Mouse (Mus musculus) layer of hippocampus, adult 2 months (tissue): ENCODE measurements at regions not wholly inside any gene's neighbourhood (a gene's known extent, or its start where the extent isn't known, plus 50 kb on each side); places are given as distances from the start of the nearest gene placed in this dataset.
"Not testable (repeated sequence)": the region's sequence is repeated elsewhere in the genome, so short reads cannot be mapped to it uniquely, and the experiment has no call there.

Source experiments
- DNase-seq, 2 experiments: peaks; one replicate each; pipeline ENCODE4 v3.0.0; 2022; ENCODE audit warnings: low spot score in 2 of 2
- H3K27ac ChIP-seq: fragments of 200-600 bp; 2 replicates; pipeline ENCODE4 v1.8.1; 2022
- H3K4me3 ChIP-seq: fragments of 200-600 bp; 2 replicates; pipeline ENCODE4 v1.8.1; 2022; ENCODE audit warnings: mild to moderate bottlenecking

DNA sequence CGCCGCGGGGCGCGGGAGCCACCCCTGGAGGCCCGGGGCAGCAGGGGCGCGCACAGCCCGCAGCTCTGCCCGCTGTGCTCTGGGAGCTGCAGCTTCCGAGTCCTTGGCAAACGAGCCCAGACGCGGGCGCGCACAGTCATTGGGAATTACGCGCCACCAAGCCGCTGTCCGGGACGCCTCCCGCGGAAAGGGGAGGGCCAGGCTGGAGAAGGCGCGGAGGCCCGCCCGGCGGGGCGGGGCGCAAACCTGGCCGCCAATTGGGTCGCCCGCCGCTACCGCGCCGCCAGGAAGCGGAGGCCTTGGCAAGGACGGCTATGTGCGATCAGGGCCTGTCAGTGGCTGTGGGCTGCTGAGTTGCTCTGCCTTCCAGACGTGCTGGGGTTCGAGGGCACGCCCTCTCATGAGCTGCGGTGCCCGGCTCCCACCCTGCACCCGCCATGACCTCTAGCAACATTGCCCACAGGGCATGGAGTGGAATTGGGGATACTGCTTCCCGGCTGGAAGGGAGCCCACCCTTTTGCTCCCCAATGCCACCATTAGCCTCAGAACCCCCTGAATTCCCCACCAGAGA is 739.1 kb upstream of the Ywhaq start:
- H3K27ac ChIP-seq, H3K4me3 ChIP-seq: not testable (repeated sequence)
- DNase-seq: peak in 1 of 2 experiments; percentile 6

- DNase-seq, H3K4me3 ChIP-seq, H3K27ac ChIP-seq: not testable (repeated sequence)
Measured at GRCm38 (mm10) chr12:22155341-22155740, 737.9 kb upstream of the Ywhaq start.
